Mouse (Mus musculus) B cell, adult 67 days (primary cell): ENCODE measurements around the gene Fcrlb. TPM values are rescaled to one million over a fixed set of nuclear protein-coding genes. Genes with fewer than 3 reads are reported as not detected.

ENCODE experiments used
- total RNA-seq, 2 experiments: library from RNA; stranded (reverse); gene quantifications; 4 replicates each; pipeline ENCODE4 v1.2.4; 2023

Fcrlb gene
- total RNA-seq, result 1 to 10 TPM; 1.1 to 1.6 TPM

DNA sequence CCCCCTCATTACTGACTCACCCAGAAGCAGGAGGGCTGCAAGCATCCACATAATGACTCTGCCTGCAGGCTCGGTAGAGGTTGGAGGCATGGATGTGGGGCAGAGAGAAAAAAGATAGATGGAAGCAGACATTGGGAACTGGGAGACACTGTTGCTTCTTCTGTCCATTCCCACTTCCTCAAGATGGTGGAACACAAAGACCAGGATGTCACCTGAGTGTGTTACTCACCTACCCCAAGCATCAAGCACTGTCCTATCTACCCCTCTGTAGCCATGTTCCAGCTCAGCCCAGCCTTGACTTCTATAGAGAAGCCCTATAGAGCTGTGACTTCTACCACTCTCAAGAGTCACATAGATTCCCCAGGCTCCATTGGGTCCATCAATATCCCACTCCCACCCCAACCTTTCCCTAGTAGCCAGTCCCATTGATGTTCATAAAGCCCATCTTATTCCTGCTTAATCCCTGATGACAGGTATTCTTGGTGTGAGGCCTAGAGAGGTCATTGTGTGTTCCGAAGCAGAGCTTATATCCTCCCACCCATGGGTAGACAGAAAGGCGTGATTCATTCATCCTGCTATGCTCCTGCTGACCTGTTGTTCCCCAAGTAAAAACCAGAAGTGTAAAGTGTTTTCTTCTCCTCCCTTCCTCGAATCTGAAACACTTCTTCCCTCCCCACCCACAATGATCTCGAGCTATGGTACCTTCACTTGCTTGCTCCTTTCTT is at the start of gene Fcrlb:
Gene Fcrlb (minus strand): TSS at position 51 of the 725 bp plus-strand sequence.

DNA sequence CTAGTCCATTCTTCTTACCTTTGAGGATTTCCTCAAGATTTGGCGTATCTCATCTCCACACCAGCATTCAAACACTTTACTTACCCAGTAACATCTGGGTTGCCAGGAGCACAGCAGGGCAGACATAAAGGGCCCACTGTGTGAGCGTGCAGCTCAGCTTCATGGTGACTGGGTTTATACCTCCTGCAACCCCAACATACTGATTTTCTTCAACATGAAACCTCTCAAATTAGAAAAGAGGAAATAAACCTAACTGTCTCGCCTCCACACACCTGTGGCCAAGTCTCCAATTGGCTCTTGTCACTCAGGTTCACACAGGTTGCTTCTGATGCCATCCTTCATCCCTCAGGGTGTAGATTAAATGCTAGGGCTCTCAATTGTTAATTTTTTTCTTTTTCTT is 14.6 kb upstream of the Fcrlb start, which contains the start of gene Fcrla:
Gene Fcrla (minus strand): TSS at position 206 of the 400 bp plus-strand sequence.

GRCm38 (mm10) chr1:170884978-170885561 is 27.7 kb downstream of the Fcrlb start, which contains the start of the genes Gm26620 and Dusp12:
Gm26620 (plus strand) TSS chr1:170885065.
Dusp12 (minus strand) TSS chr1:170885540.

DNA sequence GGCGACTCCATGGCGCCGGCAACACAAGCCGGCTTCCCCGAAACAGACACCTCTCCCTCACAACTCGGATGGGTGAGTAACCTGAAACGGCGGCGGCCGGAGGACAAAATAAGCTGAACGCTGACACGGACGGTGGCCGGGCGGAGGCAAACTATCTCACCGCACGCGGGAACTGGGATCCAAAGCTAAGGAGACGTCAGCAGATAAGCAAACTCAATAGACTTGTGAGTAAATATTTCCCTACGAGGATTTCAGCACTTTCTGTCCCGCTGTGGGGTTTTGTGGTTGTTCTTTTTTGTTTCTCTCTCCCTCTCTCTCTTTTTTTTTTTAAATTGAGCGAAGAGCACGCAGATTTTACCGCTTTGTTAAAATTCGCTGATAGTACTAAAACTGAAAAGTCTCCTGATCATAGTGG is 45.0 kb downstream of the Fcrlb start, which contains the start of gene Atf6:
Gene Atf6 (minus strand): TSS at position 81 of the 415 bp plus-strand sequence.

Other genes with a start within 250 kb of the Fcrlb start
- gene Atf6, start 45.2 kb downstream of the Fcrlb start, total RNA-seq, result 10 to 100 TPM; 49.9 to 50.8 TPM
- under 1 TPM; 0.93 to 0.98 TPM for gene Gm26620, start 27.9 kb downstream of the Fcrlb start, total RNA-seq
- gene Dusp12, start 27.4 kb downstream of the Fcrlb start, total RNA-seq, result 10 to 100 TPM in 1 of 2 experiments, 1 to 10 TPM in 1; 9.4 to 19.2 TPM
- gene Fcrla, start 14.6 kb upstream of the Fcrlb start, total RNA-seq, result 100 to 1,000 TPM; 399 to 457 TPM
- 100 to 1,000 TPM; 229 to 275 TPM for gene Fcgr2b, start 63.6 kb upstream of the Fcrlb start, total RNA-seq
- 1 to 10 TPM in 1 of 2 experiments, not detected in 1; 1.2 TPM for gene Fcgr4, start 106.0 kb upstream of the Fcrlb start, total RNA-seq
- 1 to 10 TPM in 1 of 2 experiments, under 1 TPM in 1; 0.44 to 3.6 TPM for gene Fcgr3, start 152.0 kb upstream of the Fcrlb start, total RNA-seq
- 1 to 10 TPM in 1 of 2 experiments, under 1 TPM in 1; 0.75 to 1.0 TPM for gene Cfap126, start 201.0 kb upstream of the Fcrlb start, total RNA-seq
- gene Sdhc, start 237.7 kb upstream of the Fcrlb start, total RNA-seq, result 100 to 1,000 TPM in 1 of 2 experiments, 10 to 100 TPM in 1; 81.8 to 104 TPM
- gene Mpz, start 237.8 kb upstream of the Fcrlb start, total RNA-seq, result not detected